Mouse (Mus musculus) heart, postnatal 0 days (tissue): ENCODE measurements around the gene Gm3045.

Experiments
- CTCF ChIP-seq: IDR thresholded peaks from 2 replicates; pipeline ENCODE4 v1.5.1; 2016; ENCODE audit warnings: antibody characterized with exemption, control low read depth, low read depth
- EP300 ChIP-seq: IDR thresholded peaks from 2 replicates; pipeline ENCODE4 v1.6.1; 2016; ENCODE audit warnings: antibody characterized with exemption, low read depth

- TF ChIP-seq EP300 (no peak), CTCF (peak; percentile 16; the same call in 1 of the 2 replicates)
These were observed 23.6 kb downstream of the Gm3045 start for GRCm38 (mm10) chr13:56450035-56450434.
